Mouse (Mus musculus) midbrain, postnatal 0 days (tissue): ENCODE measurements at regions not wholly inside any gene's neighbourhood (a gene's known extent, or its start where the extent isn't known, plus 50 kb on each side); places are given as distances from the start of the nearest gene placed in this dataset.
A peak's percentile ranks its signal among the peaks of the same experiment; 100 is the strongest.

Experiments
- ATAC-seq: fragments of 200-750 bp; cut with Nextera tagmentation; 2 replicates; pipeline ENCODE4 v1.8.0; 2017; ENCODE audit warnings: moderate number of reproducible peaks, mild to moderate bottlenecking, moderate TSS enrichment, moderate library complexity; ENCODE audit not compliant: low FRiP score
- DNase-seq: peaks from one replicate; pipeline ENCODE4 v3.0.0-alpha.2; 2015; ENCODE audit warnings: low spot score
- H3K27ac ChIP-seq: fragments of 300-500 bp; sonication (generic); 2 replicates; pipeline ENCODE4 v1.5.1; 2014; ENCODE audit warnings: low read depth, mild to moderate bottlenecking, low read length, mixed read lengths
- H3K27me3 ChIP-seq: fragments of 300-500 bp; sonication (generic); 2 replicates; pipeline ENCODE4 v1.6.1; 2014; ENCODE audit warnings: low read length, control low read depth, mixed read lengths; ENCODE audit not compliant: insufficient read depth
- H3K36me3 ChIP-seq: fragments of 300-500 bp; sonication (generic); 2 replicates; pipeline ENCODE4 v1.6.1; 2014; ENCODE audit warnings: low read length, control low read depth, mixed read lengths; ENCODE audit not compliant: insufficient read depth
- H3K4me1 ChIP-seq: fragments of 300-500 bp; sonication (generic); 2 replicates; pipeline ENCODE4 v1.6.1; 2014; ENCODE audit warnings: mild to moderate bottlenecking, control low read depth, antibody characterized with exemption, low read length, mixed read lengths; ENCODE audit not compliant: insufficient read depth
- H3K4me2 ChIP-seq: fragments of 300-500 bp; sonication (generic); 2 replicates; pipeline ENCODE4 v1.6.1; 2014; ENCODE audit warnings: low read depth, mild to moderate bottlenecking, low read length, mixed read lengths; ENCODE audit not compliant: poor library complexity, severe bottlenecking
- H3K4me3 ChIP-seq: fragments of 300-500 bp; sonication (generic); 2 replicates; pipeline ENCODE4 v1.5.1; 2014; ENCODE audit warnings: low read depth, mild to moderate bottlenecking, low read length, moderate library complexity
- H3K9ac ChIP-seq: fragments of 300-500 bp; sonication (generic); replicated peaks from 2 replicates; pipeline ENCODE4 v1.6.1; 2014; ENCODE audit warnings: mild to moderate bottlenecking, low read length, moderate library complexity, mixed read lengths; ENCODE audit not compliant: poor library complexity, severe bottlenecking
- H3K9me3 ChIP-seq: fragments of 300-500 bp; sonication (generic); 2 replicates; pipeline ENCODE4 v1.6.1; 2016; ENCODE audit warnings: low read length, control low read depth
- CTCF ChIP-seq: IDR thresholded peaks from 2 replicates; pipeline ENCODE4 v1.5.1; 2016; ENCODE audit warnings: antibody characterized with exemption, mild to moderate bottlenecking
- WGBS: fragments of 180-500 bp; shearing (Covaris S2); extraction: QIAGEN DNeasy Blood & Tissue Kit; methylation state at CpG from one replicate; pipeline ENCODE4 v1.1.7; 2014; 5-methylcytosine and 5-hydroxymethylcytosine counted together

GRCm38 (mm10) chr8:44252393-44252792, 542.5 kb upstream of the Adam34 start:
- no peak for TF ChIP-seq CTCF
- no peaks in the 10 kb centered on the region for H3K9me3 ChIP-seq
- H3K36me3 ChIP-seq = no peaks in the 10 kb centered on the region
- 55% methylated on average over 3 of the region's 3 CpGs for WGBS
- no peak overlapping the region for H3K9ac ChIP-seq
- no peaks in the 10 kb centered on the region for H3K27me3 ChIP-seq
- no peak overlapping the region for H3K27ac ChIP-seq
- DNase-seq (no peak), ATAC-seq (no peak)
- no peak overlapping the region for H3K4me2 ChIP-seq
- no peak overlapping the region for H3K4me3 ChIP-seq
- H3K4me1 ChIP-seq = no peaks in the 10 kb centered on the region

GRCm38 (mm10) chr8:44257051-44257450, 547.2 kb upstream of the Adam34 start:
- no peak overlapping the region for H3K4me2 ChIP-seq
- no peak overlapping the region for H3K4me3 ChIP-seq
- no peak for DNase-seq
- 75% methylated on average over 6 of the region's 6 CpGs for WGBS
- no peaks in the 10 kb centered on the region for H3K36me3 ChIP-seq
- no peaks in the 10 kb centered on the region for H3K27me3 ChIP-seq
- TF ChIP-seq CTCF = no peak
- no peak overlapping the region for H3K27ac ChIP-seq
- no peak overlapping the region for H3K9ac ChIP-seq
- no peaks in the 10 kb centered on the region for H3K9me3 ChIP-seq
- no peak for ATAC-seq
- no peaks in the 10 kb centered on the region for H3K4me1 ChIP-seq

GRCm38 (mm10) chr8:44261039-44261438, 551.2 kb upstream of the Adam34 start:
- no peak overlapping the region for H3K9ac ChIP-seq
- H3K36me3 ChIP-seq = no peaks in the 10 kb centered on the region
- no peak for TF ChIP-seq CTCF
- WGBS = 70% methylated on average over 4 of the region's 4 CpGs
- H3K4me2 ChIP-seq = no peak overlapping the region
- H3K4me3 ChIP-seq = no peak overlapping the region
- no peaks in the 10 kb centered on the region for H3K27me3 ChIP-seq
- no peak overlapping the region for H3K27ac ChIP-seq
- no peaks in the 10 kb centered on the region for H3K4me1 ChIP-seq
- DNase-seq (no peak), ATAC-seq (no peak)
- no peaks in the 10 kb centered on the region for H3K9me3 ChIP-seq

GRCm38 (mm10) chr8:44273300-44273699, 563.5 kb upstream of the Adam34 start:
- Histone ChIP-seq H3K4me3 (no peak overlapping the region), H3K4me2 (no peak overlapping the region), H3K9me3 (no peaks in the 10 kb centered on the region), H3K27ac (no peak overlapping the region), H3K4me1 (no peaks in the 10 kb centered on the region), H3K36me3 (no peaks in the 10 kb centered on the region), H3K27me3 (no peaks in the 10 kb centered on the region), H3K9ac (no peak overlapping the region)
- no peak for TF ChIP-seq CTCF
- no peak for DNase-seq
- 76% methylated on average over 4 of the region's 4 CpGs for WGBS
- no peak for ATAC-seq

GRCm38 (mm10) chr8:44318216-44318615, 608.4 kb upstream of the Adam34 start:
- Histone ChIP-seq H3K4me2 (no peak overlapping the region), H3K9me3 (no peaks in the 10 kb centered on the region), H3K27ac (no peak overlapping the region), H3K9ac (no peak overlapping the region), H3K4me1 (no peaks in the 10 kb centered on the region), H3K27me3 (no peaks in the 10 kb centered on the region), H3K4me3 (no peak overlapping the region), H3K36me3 (no peaks in the 10 kb centered on the region)
- no peak for DNase-seq
- no peak for TF ChIP-seq CTCF
- no peak for ATAC-seq

- WGBS = 52% methylated on average over 6 of the region's 6 CpGs
- Histone ChIP-seq H3K4me2 (no peak overlapping the region), H3K27me3 (no peaks in the 10 kb centered on the region), H3K9me3 (no peaks in the 10 kb centered on the region), H3K9ac (no peak overlapping the region), H3K27ac (no peak overlapping the region), H3K36me3 (no peaks in the 10 kb centered on the region), H3K4me3 (no peak overlapping the region), H3K4me1 (no peaks in the 10 kb centered on the region)
- no peak for TF ChIP-seq CTCF
- 0 out of 2 replicates have a peak, but pooled peaks have one; percentile 47 for ATAC-seq
- DNase-seq = peak; percentile 4
Measured at GRCm38 (mm10) chr8:44334323-44334993, 600.8 kb upstream of the Fat1 start.
